Mouse (Mus musculus): ENCODE data around the gene Cyp1a2.

The Cyp1a2 gene

GRCm38 (mm10) chr9:57646551-57647103, 36.9 kb downstream of the Cyp1a2 start:
- no peak for DNase-seq (ENCODE audit: low spot score in 2 of 2)

- peak; percentile 88 to 96 for DNase-seq (ENCODE audit: low spot score in 2 of 2)
Observed at GRCm38 (mm10) chr9:57644944-57645893, 38.3 kb downstream of the Cyp1a2 start.

- no peak for DNase-seq (ENCODE audit: low spot score in 2 of 2)
Observed at GRCm38 (mm10) chr9:57644442-57644943, 39.0 kb downstream of the Cyp1a2 start.

- no peak for DNase-seq (ENCODE audit: low spot score in 2 of 2)
Observed at GRCm38 (mm10) chr9:57643856-57644180, 39.7 kb downstream of the Cyp1a2 start.

GRCm38 (mm10) chr9:57643169-57643855, 40.2 kb downstream of the Cyp1a2 start:
- no peak for DNase-seq (ENCODE audit: low spot score in 2 of 2)

GRCm38 (mm10) chr9:57641775-57642550, 41.5 kb downstream of the Cyp1a2 start:
- DNase-seq (ENCODE audit: low spot score in 2 of 2) = no peak

GRCm38 (mm10) chr9:57641022-57641421, 42.5 kb downstream of the Cyp1a2 start:
- DNase-seq (ENCODE audit: low spot score in 2 of 2) = no peak

- DNase-seq (ENCODE audit: low spot score in 2 of 2) = peak; percentile 83 to 87
Observed at GRCm38 (mm10) chr9:57640384-57640783, 43.1 kb downstream of the Cyp1a2 start.

GRCm38 (mm10) chr9:57639661-57640328, 43.7 kb downstream of the Cyp1a2 start:
- DNase-seq (ENCODE audit: low spot score in 2 of 2) = no peak

- no peak for DNase-seq (ENCODE audit: low spot score in 2 of 2)
Observed at GRCm38 (mm10) chr9:57638651-57639459, 44.6 kb downstream of the Cyp1a2 start.

- DNase-seq (ENCODE audit: low spot score in 2 of 2) = no peak
Observed at GRCm38 (mm10) chr9:57637741-57638322, 45.7 kb downstream of the Cyp1a2 start.

- DNase-seq (ENCODE audit: low spot score in 2 of 2) = no peak
Observed at GRCm38 (mm10) chr9:57637272-57637671, 46.2 kb downstream of the Cyp1a2 start.

GRCm38 (mm10) chr9:57633481-57634024, 50.0 kb downstream of the Cyp1a2 start:
- no peak for DNase-seq (ENCODE audit: low spot score in 2 of 2)

- peak; percentile 63 to 77 for DNase-seq (ENCODE audit: low spot score in 2 of 2)
Observed at GRCm38 (mm10) chr9:57629118-57629874, 54.2 kb downstream of the Cyp1a2 start.

GRCm38 (mm10) chr9:57628717-57629116, 54.8 kb downstream of the Cyp1a2 start:
- DNase-seq (ENCODE audit: low spot score in 2 of 2) = no peak

- DNase-seq (ENCODE audit: low spot score in 2 of 2) = no peak
Observed at GRCm38 (mm10) chr9:57627892-57628291, 55.6 kb downstream of the Cyp1a2 start.

GRCm38 (mm10) chr9:57627191-57627590, 56.3 kb downstream of the Cyp1a2 start:
- DNase-seq (ENCODE audit: low spot score in 2 of 2) = no peak

Data from thymus, postnatal 10 days (tissue).